Mouse (Mus musculus) cerebellum, adult 9-11 months (tissue): ENCODE results near the gene Zfp811.

Experiments used
- DNase-seq: peaks from one replicate; pipeline ENCODE4 v3.0.0; 2022

Zfp811 gene

DNA sequence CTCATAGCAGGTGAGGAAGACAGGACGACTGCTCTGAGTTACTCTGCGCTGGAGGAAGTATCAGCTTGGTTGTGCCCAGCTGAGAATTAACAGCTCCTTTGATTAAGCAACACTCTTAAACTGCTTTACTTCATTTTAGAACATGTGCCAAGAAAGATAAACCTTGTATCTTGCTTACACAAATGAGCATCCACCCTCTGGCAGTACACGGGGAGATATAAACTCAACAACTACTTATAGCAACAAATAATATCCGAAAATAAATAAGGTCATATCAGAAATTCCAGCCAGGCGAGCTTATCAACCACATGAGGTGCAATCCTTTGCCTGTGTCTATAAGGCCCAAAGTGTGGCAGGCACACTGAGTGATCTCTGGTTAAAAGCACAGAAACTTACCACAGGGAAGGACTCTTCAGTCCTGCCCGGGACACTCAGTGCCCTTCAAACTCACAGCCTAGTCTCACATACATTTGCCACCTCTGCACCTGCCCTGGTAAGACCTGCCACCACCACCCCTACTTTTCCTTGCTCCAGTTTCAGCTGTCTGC lies 56.8 kb downstream of the Zfp811 start:
- DNase-seq = no peak

- DNase-seq = no peak
These were observed 59.1 kb downstream of the Zfp811 start for GRCm38 (mm10) chr17:32750611-32751010.
